In genomic region chr4:111414399-111414798, GRCm38 (mm10) we compare ENCODE assay signal across 9 mouse cellular contexts. TPM values are rescaled to one million over a fixed set of nuclear protein-coding genes. Genes with fewer than 3 reads are reported as not detected.
DNase-seq lines count a peak whose midpoint lies in the region; ATAC-seq lines count a peak whose summit lies in the region.
"Had no signal": no experiment of that assay in that cellular context is flagged by ENCODE, and none has a peak within 500 bp of the region (broad histone marks: within the 10 kb centered on the region; RNA-seq: fewer than 3 reads in every experiment).

No protein-coding gene starts in this region.

- 1% methylated on average over 6 of the region's 6 CpGs for WGBS in hindbrain, embryonic 11.5 days
- WGBS in liver, embryonic 13.5 days (ENCODE audit: insufficient replicate concordance): 3% methylated on average over 6 of the region's 6 CpGs

- H3K9me3 ChIP-seq in hindbrain, embryonic 11.5 days (ENCODE audit: control insufficient read depth, low read length): no peaks in the 10 kb centered on the region
- no peaks in the 10 kb centered on the region for H3K9me3 ChIP-seq in liver, embryonic 13.5 days (replicated peaks)

- no peaks in the 10 kb centered on the region for H3K27me3 ChIP-seq in hindbrain, embryonic 11.5 days (ENCODE audit: control insufficient read depth, insufficient read depth, low read length)
- peaks cover 27% of the 10 kb centered on the region for H3K27me3 ChIP-seq in liver, embryonic 13.5 days

- H3K4me2 ChIP-seq in hindbrain, embryonic 11.5 days (replicated peaks; ENCODE audit: low read depth, low read length): peak overlapping the region; percentile 47
- peak overlapping the region; percentile 66 for H3K4me2 ChIP-seq in liver, embryonic 13.5 days

- peak overlapping the region; percentile 77 for H3K9ac ChIP-seq in hindbrain, embryonic 11.5 days (ENCODE audit: low read depth, low read length)
- H3K9ac ChIP-seq in liver, embryonic 13.5 days: no peak overlapping the region

- H3K36me3 ChIP-seq in hindbrain, embryonic 11.5 days (ENCODE audit: control insufficient read depth, insufficient read depth, low read length): no peaks in the 10 kb centered on the region
- H3K36me3 ChIP-seq in liver, embryonic 13.5 days: no peaks in the 10 kb centered on the region

- no peaks in the 10 kb centered on the region for H3K4me1 ChIP-seq in hindbrain, embryonic 11.5 days (replicated peaks; ENCODE audit: control insufficient read depth, insufficient read depth, low read length)
- no peaks in the 10 kb centered on the region for H3K4me1 ChIP-seq in liver, embryonic 13.5 days (replicated peaks)

- H3K27ac ChIP-seq in hindbrain, embryonic 11.5 days (ENCODE audit: low read depth, low read length): no peak overlapping the region
- no peak overlapping the region for H3K27ac ChIP-seq in liver, embryonic 13.5 days

- H3K4me3 ChIP-seq in hindbrain, embryonic 11.5 days (ENCODE audit: low read depth, low read length): peak overlapping the region; percentile 60
- H3K4me3 ChIP-seq in liver, embryonic 13.5 days (replicated peaks): peak overlapping the region; percentile 59
- H3K4me3 ChIP-seq: myocyte had no signal

- peak; percentile 28 for ATAC-seq in hindbrain, embryonic 11.5 days (ENCODE audit: low FRiP score)
- no peak for ATAC-seq in liver, embryonic 13.5 days (ENCODE audit: low read depth)
- ATAC-seq in megakaryocyte progenitor cell, adult 5-6 weeks (replicated peaks; ENCODE audit: poor library complexity): no peak

- DNase-seq in adrenal gland, postnatal 10 days: peak; percentile 14
- no peak for DNase-seq in adrenal gland, adult 8-10 months
- DNase-seq in thymus, postnatal 4 days: peak; percentile 10
- DNase-seq in thymus, postnatal 14 days: no peak
- no peak for DNase-seq in hindbrain, embryonic 11.5 days (ENCODE audit: low spot score)
- DNase-seq in liver, embryonic 13.5 days: no peak
- no peak for DNase-seq in right cerebral cortex, adult 18-20 months

RNA-seq across cellular contexts. Expression of gene Bend5, which starts 0.4 kb away (rescaled TPM):
- total RNA-seq in adrenal gland, postnatal 10 days (2021): 10 to 100 TPM; 10.5 to 13.0 TPM
- total RNA-seq in adrenal gland, adult 8-10 months (2022): 10 to 100 TPM; 11.1 to 21.5 (median 14.1) TPM
- polyA plus RNA-seq in hindbrain, embryonic 11.5 days (2014; fragmentation: Nextera tagmentation; extraction: Ambion mirVana): 48.8 and 51.8 TPM in 2 replicates
- polyA plus RNA-seq in liver, embryonic 13.5 days (2015; fragmentation: Nextera tagmentation; extraction: Ambion mirVana): 1.2 TPM in 2 replicates
- total RNA-seq in megakaryocyte progenitor cell, adult 5-6 weeks (2015): 0.44 and 3.8 TPM in 2 replicates
- total RNA-seq in megakaryocyte progenitor cell, adult 5-6 weeks (2017): 1.6 TPM in 1 of 2 replicates, not detected in the other
- polyA plus RNA-seq: myocyte had no signal

Comparison
In these comparisons a context has a peak if more than half of its experiments do, and no peak if none do; other contexts are left out.
1. DNase-seq: peak in adrenal gland, postnatal 10 days (single experiment) and thymus, postnatal 4 days (single experiment); none in adrenal gland, adult 8-10 months (single experiment), thymus, postnatal 14 days (single experiment), hindbrain, embryonic 11.5 days (single experiment), liver, embryonic 13.5 days (single experiment) and right cerebral cortex, adult 18-20 months (single experiment).